Mouse (Mus musculus): ENCODE data around the gene Adcy2.

Gene Adcy2

GRCm38 (mm10) chr13:68961580-68961979, 37.8 kb downstream of the Adcy2 start:
- DNase-seq (ENCODE audit: low spot score in 2 of 2), result no peak

- no peak for DNase-seq (ENCODE audit: low spot score in 2 of 2)
These were observed 38.8 kb downstream of the Adcy2 start for GRCm38 (mm10) chr13:68960513-68960912.

- DNase-seq (ENCODE audit: low spot score in 2 of 2), result no peak
These were observed 39.9 kb downstream of the Adcy2 start for GRCm38 (mm10) chr13:68959406-68959805.

GRCm38 (mm10) chr13:68942735-68943134, 56.6 kb downstream of the Adcy2 start:
- DNase-seq (ENCODE audit: low spot score in 2 of 2), result no peak

GRCm38 (mm10) chr13:68941429-68941828, 57.9 kb downstream of the Adcy2 start:
- no peak for DNase-seq (ENCODE audit: low spot score in 2 of 2)

- DNase-seq (ENCODE audit: low spot score in 2 of 2), result no peak
These were observed 67.1 kb downstream of the Adcy2 start for GRCm38 (mm10) chr13:68932283-68932647.

GRCm38 (mm10) chr13:68931602-68932282, 67.6 kb downstream of the Adcy2 start:
- DNase-seq (ENCODE audit: low spot score in 2 of 2), result no peak

GRCm38 (mm10) chr13:68928469-68928868, 70.9 kb downstream of the Adcy2 start:
- no peak for DNase-seq (ENCODE audit: low spot score in 2 of 2)

- no peak for DNase-seq (ENCODE audit: low spot score in 2 of 2)
These were observed 85.6 kb downstream of the Adcy2 start for GRCm38 (mm10) chr13:68913666-68914288.

GRCm38 (mm10) chr13:68906667-68907066, 92.7 kb downstream of the Adcy2 start:
- no peak for DNase-seq (ENCODE audit: low spot score in 2 of 2)

- no peak for DNase-seq (ENCODE audit: low spot score in 2 of 2)
These were observed 96.6 kb downstream of the Adcy2 start for GRCm38 (mm10) chr13:68902708-68903107.

- DNase-seq (ENCODE audit: low spot score in 2 of 2), result no peak
These were observed 109.3 kb downstream of the Adcy2 start for GRCm38 (mm10) chr13:68889929-68890593.

GRCm38 (mm10) chr13:68868776-68869175, 130.6 kb downstream of the Adcy2 start:
- no peak for DNase-seq (ENCODE audit: low spot score in 2 of 2)

- DNase-seq (ENCODE audit: low spot score in 2 of 2), result no peak
These were observed 131.2 kb downstream of the Adcy2 start for GRCm38 (mm10) chr13:68867940-68868655.

- DNase-seq (ENCODE audit: low spot score in 2 of 2), result no peak
These were observed 139.3 kb downstream of the Adcy2 start for GRCm38 (mm10) chr13:68860036-68860435.

GRCm38 (mm10) chr13:68848265-68848664, 151.1 kb downstream of the Adcy2 start:
- no peak for DNase-seq (ENCODE audit: low spot score in 2 of 2)

GRCm38 (mm10) chr13:68839517-68839916, 159.8 kb downstream of the Adcy2 start:
- DNase-seq (ENCODE audit: low spot score in 2 of 2), result no peak

- DNase-seq (ENCODE audit: low spot score in 2 of 2), result no peak
These were observed 163.2 kb downstream of the Adcy2 start for GRCm38 (mm10) chr13:68836183-68836582.

- DNase-seq (ENCODE audit: low spot score in 2 of 2), result no peak
These were observed 163.8 kb downstream of the Adcy2 start for GRCm38 (mm10) chr13:68835424-68836045.

GRCm38 (mm10) chr13:68832141-68832540, 167.2 kb downstream of the Adcy2 start:
- no peak for DNase-seq (ENCODE audit: low spot score in 2 of 2)

- no peak for DNase-seq (ENCODE audit: low spot score in 2 of 2)
These were observed 169.1 kb downstream of the Adcy2 start for GRCm38 (mm10) chr13:68830030-68830759.
